Mouse (Mus musculus) midbrain, embryonic 11.5 days (tissue): ENCODE results near the gene Zdhhc9. TPM values are rescaled to one million over a fixed set of nuclear protein-coding genes. Genes with fewer than 3 reads are reported as not detected.

Source experiments
- polyA plus RNA-seq: library from polyadenylated mRNA; unstranded; fragments of >200 nt; fragmentation: Nextera tagmentation; extraction: Ambion mirVana; gene quantifications from 2 replicates; pipeline ENCODE4 v1.2.1, GENCODE M21; 2014

Gene Zdhhc9
- polyA plus RNA-seq, 1 experiment from 2014 or later, result 3.6 TPM

Other genes with a start within 250 kb of the Zdhhc9 start
- gene Apln, start 174.0 kb downstream of the Zdhhc9 start, polyA plus RNA-seq, result 2.7 and 2.9 TPM in 2 replicates
- gene Xpnpep2, start 100.2 kb downstream of the Zdhhc9 start, polyA plus RNA-seq, result 2.2 and 2.9 TPM in 2 replicates
- gene Sash3, start 62.4 kb downstream of the Zdhhc9 start, polyA plus RNA-seq, result 1.1 and 1.2 TPM in 2 replicates
- 21.4 and 23.1 TPM in 2 replicates for gene Utp14a, start 48.0 kb upstream of the Zdhhc9 start, polyA plus RNA-seq
- gene Bcorl1, start 132.5 kb upstream of the Zdhhc9 start, polyA plus RNA-seq, result 4.2 and 4.7 TPM in 2 replicates